Mouse (Mus musculus) yolk sac, embryonic 10.5 days (tissue): ENCODE data around the gene Serpinb9c.
"Not testable (repeated sequence)": the region's sequence is repeated elsewhere in the genome, so short reads cannot be mapped to it uniquely, and the experiment has no call there.

Experiments
- DNase-seq: peaks from one replicate; pipeline ENCODE4 v3.0.0-alpha.2; 2017; ENCODE audit warnings: low spot score

Serpinb9c gene

DNA sequence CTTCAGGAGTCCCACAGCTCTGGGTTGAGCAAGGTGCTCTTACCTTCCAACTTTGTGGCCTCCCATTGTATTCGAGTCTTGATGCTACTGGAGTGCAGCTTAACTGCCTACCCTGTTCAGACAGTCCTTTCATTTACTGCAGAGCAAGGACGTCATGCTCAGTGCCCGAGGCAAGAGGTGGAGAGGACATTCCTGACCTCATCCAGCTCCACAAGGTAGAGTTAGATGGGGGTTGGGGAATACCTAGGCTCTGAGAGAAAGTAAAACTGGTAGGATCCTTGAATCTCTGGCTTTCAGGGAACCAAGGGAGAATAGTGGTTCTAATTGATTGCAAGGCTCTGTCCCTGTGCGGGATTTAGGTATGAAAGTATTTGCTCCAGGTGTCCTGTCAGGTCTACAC lies at the start of gene Serpinb9c:
Gene Serpinb9c (minus strand): TSS at position 101 of the 400 bp plus-strand sequence.
- DNase-seq: no peak

DNA sequence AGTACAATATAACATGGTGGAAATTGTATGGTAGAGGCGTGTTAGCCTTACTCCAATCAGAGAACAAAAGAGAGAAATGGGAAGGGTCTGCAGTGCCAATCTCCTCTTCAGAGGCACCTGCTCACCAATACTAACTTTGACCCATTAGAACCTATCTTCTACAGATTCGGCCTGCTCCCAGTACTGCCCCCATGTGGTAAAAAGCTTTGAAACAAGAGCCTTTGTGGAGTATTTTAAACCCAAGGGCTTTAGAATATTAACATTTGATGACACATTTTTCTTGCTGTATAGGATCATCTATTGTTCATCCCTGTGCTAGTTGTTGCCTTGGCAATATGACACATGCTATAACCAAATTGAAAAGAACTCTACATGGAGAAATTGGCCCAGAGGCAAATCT lies 40.2 kb upstream of the Serpinb9c start:
- DNase-seq: no peak

DNA sequence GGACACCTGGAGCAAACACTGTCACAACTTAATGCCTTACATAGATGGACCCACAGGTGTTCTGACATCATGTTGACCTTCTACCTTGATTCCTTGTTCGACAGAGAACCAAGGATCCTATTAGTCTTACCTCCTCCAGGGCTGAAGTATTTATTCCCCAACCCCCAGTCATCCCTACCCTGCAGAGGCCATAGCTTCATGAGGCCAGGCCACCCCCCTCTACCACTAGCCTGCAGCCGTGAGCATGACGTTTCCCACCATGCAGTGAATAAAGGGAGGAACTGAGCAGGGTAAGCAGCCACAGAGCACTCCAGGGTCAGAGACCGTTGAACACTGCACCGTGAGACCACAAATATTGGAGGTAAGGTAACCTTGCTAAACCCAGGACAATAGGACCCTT lies 33.1 kb upstream of the Serpinb9c start, which contains the start of gene Serpinb9d:
Gene Serpinb9d (plus strand): TSS at position 301 of the 400 bp plus-strand sequence.
- DNase-seq: no peak

DNA sequence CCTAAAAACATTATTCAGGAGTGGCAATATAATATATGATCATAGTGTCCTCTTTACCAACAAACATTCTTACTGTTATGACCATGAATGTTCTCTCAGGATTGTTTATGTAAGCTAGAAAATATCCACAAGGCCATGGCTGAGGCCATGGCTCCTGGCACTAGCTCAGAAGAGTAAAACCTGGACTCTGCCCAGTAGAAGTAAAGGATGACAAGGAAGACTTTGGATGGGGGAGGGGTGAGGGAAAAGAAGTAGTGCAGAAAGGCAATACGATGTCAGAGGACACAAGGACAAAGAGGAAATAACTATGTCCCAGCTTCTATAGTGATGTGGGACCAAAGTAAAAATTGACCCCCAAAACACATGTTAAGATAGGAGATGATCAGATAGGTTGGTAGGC lies 30.9 kb upstream of the Serpinb9c start:
- not testable (repeated sequence) for DNase-seq

DNA sequence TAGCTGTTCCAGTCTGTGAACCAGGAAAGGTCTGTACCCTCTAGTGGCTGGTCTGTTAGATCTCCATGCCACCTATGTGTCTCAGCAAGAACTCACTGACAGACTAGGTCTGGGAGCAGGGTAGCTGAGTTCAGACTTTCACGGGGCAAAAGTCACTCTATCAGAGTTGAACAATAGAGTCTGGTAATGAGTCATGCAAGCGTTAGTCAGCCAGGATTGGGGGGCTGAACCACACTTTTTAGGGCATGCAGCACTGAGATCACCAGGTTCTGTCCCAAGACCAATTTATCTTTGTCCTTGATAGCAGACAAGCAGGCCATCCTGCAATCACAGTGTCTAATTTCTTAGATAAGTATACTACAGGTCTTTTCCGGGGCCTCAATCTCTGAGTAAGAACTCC lies 18.1 kb downstream of the Serpinb9c start:
- no peak for DNase-seq

DNA sequence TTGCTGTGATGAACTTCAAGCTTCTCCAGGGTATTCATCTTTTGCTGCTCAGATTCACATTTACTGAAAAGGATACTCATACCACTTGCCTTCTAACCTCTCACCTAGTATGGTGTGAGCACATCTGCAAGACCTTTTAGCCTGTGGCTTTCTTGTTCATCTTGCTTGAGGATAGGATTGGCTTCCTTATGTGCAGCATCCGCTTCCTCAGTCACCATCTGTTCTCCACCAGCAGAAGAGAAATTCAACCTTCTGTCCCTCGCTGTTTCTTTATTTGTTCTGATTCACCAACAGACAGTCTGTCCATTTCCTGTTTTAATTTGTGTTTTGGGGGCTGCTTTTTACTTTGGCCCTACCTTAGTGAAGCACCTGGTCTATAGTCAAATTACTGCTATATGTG lies 21.8 kb downstream of the Serpinb9c start:
- DNase-seq: no peak

DNA sequence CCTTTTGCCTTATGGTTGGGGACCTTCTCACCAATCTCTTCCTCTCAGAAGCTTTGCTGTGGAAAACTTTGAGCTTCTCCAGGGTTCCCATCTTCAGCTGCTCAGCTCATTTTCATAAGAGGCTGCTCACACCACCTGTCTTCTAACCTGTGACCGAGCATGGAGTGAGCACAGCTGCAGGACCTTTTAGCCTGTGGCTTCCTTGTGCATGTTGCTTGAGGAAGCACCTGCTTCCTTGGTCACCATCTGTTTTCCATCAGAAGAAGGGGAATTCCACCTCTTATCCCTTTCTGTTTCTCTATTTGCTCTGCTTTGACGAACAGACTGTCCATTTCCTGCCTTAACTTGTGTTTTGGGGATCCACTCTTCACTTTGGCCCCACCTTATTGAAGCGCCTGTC lies 46.5 kb downstream of the Serpinb9c start:
- DNase-seq: no peak

DNA sequence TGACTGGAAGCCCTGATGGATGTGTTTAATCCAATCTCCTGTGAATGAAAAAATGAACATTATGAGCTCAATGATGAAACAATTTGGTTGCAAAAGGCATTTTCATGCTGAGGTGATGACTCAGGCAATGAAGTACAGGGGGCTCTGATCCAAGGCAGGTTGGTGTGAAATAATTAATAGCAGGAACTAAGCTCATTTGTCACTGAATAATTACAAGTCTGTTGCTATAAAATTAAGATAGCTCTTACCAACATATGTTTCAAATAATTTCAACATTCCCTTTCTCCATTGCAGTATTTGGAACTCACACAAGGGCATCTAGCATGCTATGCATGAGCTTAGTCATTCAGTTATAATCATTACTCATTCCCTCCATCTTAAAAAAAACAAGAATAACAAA lies 53.9 kb downstream of the Serpinb9c start:
- no peak for DNase-seq
